9 mouse cellular contexts compared by ENCODE assay signal in the genomic region with DNA sequence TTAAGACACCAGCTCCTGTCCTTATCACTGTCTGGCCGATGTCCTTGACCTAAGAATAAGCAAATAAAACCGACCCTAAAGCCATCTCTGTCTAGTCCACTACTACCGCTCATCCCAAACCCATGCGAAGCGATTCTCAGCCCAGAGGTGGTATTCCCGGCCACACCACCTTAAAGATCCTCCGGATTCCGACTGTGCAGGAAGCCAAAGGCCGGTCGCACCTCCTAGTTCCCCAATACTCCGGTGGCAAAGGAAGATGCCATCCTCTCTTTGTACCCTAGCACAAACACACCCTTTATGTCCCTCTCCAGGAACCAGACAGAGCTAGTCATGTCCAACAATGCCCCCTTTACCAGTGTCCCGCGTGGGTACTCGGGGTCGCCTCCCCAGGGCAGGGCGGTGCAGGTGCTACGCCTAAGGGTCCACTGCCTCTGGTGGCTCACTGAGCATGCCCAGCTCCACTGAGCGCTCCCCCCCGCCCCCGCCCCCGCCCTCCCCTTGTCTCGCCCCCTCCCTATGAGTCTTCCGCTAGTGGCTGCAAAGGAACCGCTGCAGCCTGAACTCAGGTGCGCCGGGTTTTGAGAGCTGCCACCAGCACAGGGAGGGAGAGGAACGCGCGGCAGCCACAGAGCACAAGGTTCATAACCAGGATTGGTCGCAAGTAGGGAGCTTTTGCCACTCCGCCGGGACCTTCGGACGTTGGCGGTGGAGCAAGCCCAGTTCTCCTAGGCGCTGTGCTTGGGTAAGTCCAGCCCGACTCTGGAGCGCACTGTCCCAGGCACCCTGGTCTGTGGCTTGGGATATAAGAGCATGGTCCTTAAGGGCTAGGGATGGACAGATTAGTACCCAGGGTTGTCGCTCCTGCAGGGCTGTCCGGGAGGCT. TPM values are rescaled to one million over a fixed set of nuclear protein-coding genes. Genes with fewer than 3 reads are reported as not detected.
DNase-seq lines count a peak whose midpoint lies in the region; ATAC-seq lines count a peak whose summit lies in the region.
"Had no signal": no experiment of that assay in that cellular context is flagged by ENCODE, and none has a peak within 500 bp of the region (broad histone marks: within the 10 kb centered on the region; RNA-seq: fewer than 3 reads in every experiment).

A gene (plus strand): TSS at position 512 of the 883 bp plus-strand sequence.

- WGBS in kidney, embryonic 16.5 days: 2% methylated on average over 38 of the region's 40 CpGs
- WGBS in forebrain, embryonic 15.5 days: 1% methylated on average over 39 of the region's 40 CpGs
- WGBS in midbrain, embryonic 15.5 days: 1% methylated on average over 40 of the region's 40 CpGs

- peak within 1 kb of the TSS; percentile 71 for H3K4me2 ChIP-seq in kidney, embryonic 16.5 days (replicated peaks; ENCODE audit: low read depth, low read length)
- peak within 1 kb of the TSS; percentile 88 for H3K4me2 ChIP-seq in forebrain, embryonic 15.5 days (replicated peaks)
- H3K4me2 ChIP-seq in midbrain, embryonic 15.5 days: peak within 1 kb of the TSS; percentile 88
- H3K4me2 ChIP-seq: liver, embryonic 15.5 days had no signal

- H3K4me1 ChIP-seq in kidney, embryonic 16.5 days (ENCODE audit: insufficient read depth, low read length): 0 out of 2 replicates have a peak, but pooled peaks cover 8% of the 10 kb centered on the region
- peaks cover 17% of the 10 kb centered on the region for H3K4me1 ChIP-seq in forebrain, embryonic 15.5 days
- H3K4me1 ChIP-seq in midbrain, embryonic 15.5 days: peaks cover 8% of the 10 kb centered on the region; the same call in 1 of the 2 replicates
- H3K4me1 ChIP-seq: liver, embryonic 15.5 days had no signal

- peak; percentile 86 for ATAC-seq in kidney, embryonic 16.5 days (ENCODE audit: low FRiP score, low TSS enrichment)
- peak; percentile 88 for ATAC-seq in forebrain, embryonic 15.5 days (replicated peaks)
- peak; percentile 95 for ATAC-seq in midbrain, embryonic 15.5 days (replicated peaks)
- ATAC-seq in CD4-positive, CD25-positive, alpha-beta regulatory T cell, adult 4 months: no peak

- no peak within 1 kb of the TSS for H3K9ac ChIP-seq in kidney, embryonic 16.5 days (replicated peaks; ENCODE audit: low read length)
- H3K9ac ChIP-seq in forebrain, embryonic 15.5 days (replicated peaks): peak within 1 kb of the TSS; percentile 47
- peak within 1 kb of the TSS; percentile 43 for H3K9ac ChIP-seq in midbrain, embryonic 15.5 days
- H3K9ac ChIP-seq: liver, embryonic 15.5 days had no signal

- H3K9me3 ChIP-seq in kidney, embryonic 16.5 days (ENCODE audit: low read length): no peaks in the 10 kb centered on the region
- no peaks in the 10 kb centered on the region for H3K9me3 ChIP-seq in forebrain, embryonic 15.5 days
- H3K9me3 ChIP-seq in midbrain, embryonic 15.5 days: no peaks in the 10 kb centered on the region
- H3K9me3 ChIP-seq: liver, embryonic 15.5 days had no signal

- H3K27ac ChIP-seq in kidney, embryonic 16.5 days (ENCODE audit: low read length): no peak within 1 kb of the TSS
- H3K27ac ChIP-seq in forebrain, embryonic 15.5 days (replicated peaks): no peak within 1 kb of the TSS
- peak within 1 kb of the TSS; percentile 53 for H3K27ac ChIP-seq in midbrain, embryonic 15.5 days
- H3K27ac ChIP-seq: liver, embryonic 15.5 days had no signal

- no peak for DNase-seq in kidney, adult 9 months
- DNase-seq in cerebellum, adult 18-20 months: peak; percentile 79 to 85
- DNase-seq in layer of hippocampus, postnatal 10 days (ENCODE audit: low spot score in 2 of 2): peak; percentile 52 to 68
- DNase-seq in urinary bladder, postnatal 25 days (ENCODE audit: low spot score): no peak

- peak within 1 kb of the TSS; percentile 45 for H3K4me3 ChIP-seq in kidney, embryonic 16.5 days (ENCODE audit: low read length)
- peak within 1 kb of the TSS; percentile 42 for H3K4me3 ChIP-seq in forebrain, embryonic 15.5 days
- H3K4me3 ChIP-seq in midbrain, embryonic 15.5 days: peak within 1 kb of the TSS; percentile 64
- H3K4me3 ChIP-seq: liver, embryonic 15.5 days had no signal

- H3K27me3 ChIP-seq in kidney, embryonic 16.5 days (ENCODE audit: insufficient read depth, low read length): peaks cover 45% of the 10 kb centered on the region
- peaks cover 31% of the 10 kb centered on the region for H3K27me3 ChIP-seq in forebrain, embryonic 15.5 days
- H3K27me3 ChIP-seq in midbrain, embryonic 15.5 days (replicated peaks): peaks cover 10% of the 10 kb centered on the region

- no peaks in the 10 kb centered on the region for H3K36me3 ChIP-seq in kidney, embryonic 16.5 days (ENCODE audit: insufficient read depth, low read length)
- no peaks in the 10 kb centered on the region for H3K36me3 ChIP-seq in forebrain, embryonic 15.5 days
- H3K36me3 ChIP-seq in midbrain, embryonic 15.5 days (replicated peaks): no peaks in the 10 kb centered on the region
- H3K36me3 ChIP-seq: liver, embryonic 15.5 days had no signal

RNA-seq across cellular contexts. Expression of the gene that starts here (rescaled TPM):
- 4.4 and 5.1 TPM in 2 replicates for polyA plus RNA-seq in kidney, embryonic 16.5 days (2015; fragmentation: Nextera tagmentation; extraction: Ambion mirVana)
- 6.2 and 7.1 TPM in 2 replicates for polyA plus RNA-seq in forebrain, embryonic 15.5 days (2015; fragmentation: Nextera tagmentation; extraction: Ambion mirVana)
- 10 to 100 TPM; 29.1 to 33.8 TPM for total RNA-seq in layer of hippocampus, postnatal 10 days (2021)
- polyA plus RNA-seq in midbrain, embryonic 15.5 days (2015; fragmentation: Nextera tagmentation; extraction: Ambion mirVana): 29.7 and 32.1 TPM in 2 replicates
- polyA plus RNA-seq in CD4-positive, CD25-positive, alpha-beta regulatory T cell, adult 4 months (2017; shearing (Covaris generic)): under 1 TPM in 1 of 2 experiments, not detected in 1; 0.42 TPM
- polyA plus RNA-seq: liver, embryonic 15.5 days had no signal

Comparison
In these comparisons a context has a peak if more than half of its experiments do, and no peak if none do; other contexts are left out.
1. DNase-seq: peak in cerebellum, adult 18-20 months (2 of 2) and layer of hippocampus, postnatal 10 days (2 of 2); none in kidney, adult 9 months (single experiment) and urinary bladder, postnatal 25 days (single experiment).
2. Peak in every context shown above with its lines, with median percentiles within 50 percentile points of each other: H3K4me2 ChIP-seq and H3K4me3 ChIP-seq.